Mouse (Mus musculus): ENCODE results near the gene Ercc6. TPM values are rescaled to one million over a fixed set of nuclear protein-coding genes. Genes with fewer than 3 reads are reported as not detected.

Gene Ercc6
- polyA plus RNA-seq, 1 experiment, result 5.9 TPM

DNA sequence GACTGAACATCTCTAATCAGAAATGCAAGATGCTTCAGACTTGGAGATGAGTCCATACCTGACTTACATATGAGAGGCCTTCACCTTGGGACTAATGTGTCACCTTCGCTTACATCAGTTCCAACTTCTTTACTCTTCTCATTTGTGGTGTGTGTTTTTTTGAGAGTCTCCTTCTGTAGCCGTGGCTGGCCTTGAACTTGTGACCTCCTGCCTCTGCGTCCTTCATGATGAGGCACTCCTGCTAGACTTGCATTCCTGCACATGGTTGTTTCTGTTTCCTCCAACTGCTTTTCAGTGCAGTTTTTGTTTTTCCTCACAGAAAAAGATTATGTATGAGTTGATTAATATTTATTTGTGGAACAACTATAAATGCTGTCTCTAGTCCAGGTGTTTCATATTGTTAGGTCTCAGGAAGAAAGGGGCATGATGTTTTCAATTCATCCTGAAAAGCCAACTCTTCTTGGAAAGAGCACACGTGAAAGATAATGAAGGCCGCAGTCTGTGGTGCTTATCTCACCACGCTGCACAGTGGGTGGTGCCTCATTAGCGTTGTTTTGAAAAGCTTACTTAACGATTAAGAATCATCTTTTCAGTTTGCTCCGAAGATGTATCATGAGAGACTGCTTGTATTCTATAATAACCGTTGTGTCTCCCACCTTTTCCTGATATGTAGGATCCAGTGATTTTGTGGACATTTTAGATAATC lies 40.0 kb downstream of the Ercc6 start:
- H3K4me1 ChIP-seq (ENCODE audit: control insufficient read depth, insufficient read depth, low read length), result no peaks in the 10 kb centered on the region
- H3K4me3 ChIP-seq (ENCODE audit: insufficient read depth, low read length), result no peak overlapping the region
- H3K27ac ChIP-seq (ENCODE audit: insufficient read depth, low read depth, low read length), result no peak overlapping the region
- TF ChIP-seq POLR2A (IDR thresholded peaks at IDR 0.05; ENCODE audit: borderline replicate concordance, low read depth, low read length), result no peak
- no peak for TF ChIP-seq CTCF (IDR thresholded peaks at IDR 0.05; ENCODE audit: low read depth, low read length)

DNA sequence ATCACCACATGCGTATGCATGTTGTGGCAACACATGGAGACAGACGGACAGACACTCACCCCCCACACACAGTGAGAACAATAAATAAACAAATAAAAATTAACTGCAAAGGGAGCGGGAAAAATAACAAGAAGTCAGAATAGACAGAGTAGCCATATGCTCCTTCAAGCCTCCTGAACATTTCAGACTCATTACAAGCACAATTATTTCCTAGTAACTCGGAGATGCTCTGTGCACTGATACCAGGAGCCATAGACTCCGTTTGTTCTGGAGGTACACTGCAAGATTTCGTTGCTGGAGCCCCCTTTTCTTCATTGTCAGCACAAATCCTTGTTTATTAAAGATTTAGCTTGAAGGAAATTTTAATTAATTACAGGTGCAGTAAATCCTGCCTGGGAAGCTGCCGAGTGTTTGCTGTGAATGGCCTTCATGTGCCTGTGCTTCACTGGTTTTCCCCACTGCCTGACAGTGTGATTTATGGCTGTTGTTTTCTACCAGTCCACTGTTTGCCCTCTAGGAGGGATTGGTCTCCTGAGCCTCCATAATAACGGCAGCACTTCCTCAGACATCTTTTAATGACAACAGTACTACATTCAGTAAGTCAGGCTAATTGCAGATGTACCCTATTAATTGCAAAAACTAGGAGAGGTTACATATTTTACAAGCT lies 41.7 kb downstream of the Ercc6 start:
- H3K4me1 ChIP-seq (ENCODE audit: control insufficient read depth, insufficient read depth, low read length), result no peaks in the 10 kb centered on the region
- no peak overlapping the region for H3K27ac ChIP-seq (ENCODE audit: insufficient read depth, low read depth, low read length)
- H3K4me3 ChIP-seq (ENCODE audit: insufficient read depth, low read length), result no peak overlapping the region
- TF ChIP-seq POLR2A (IDR thresholded peaks at IDR 0.05; ENCODE audit: borderline replicate concordance, low read depth, low read length), result no peak
- TF ChIP-seq CTCF (IDR thresholded peaks at IDR 0.05; ENCODE audit: low read depth, low read length), result no peak

DNA sequence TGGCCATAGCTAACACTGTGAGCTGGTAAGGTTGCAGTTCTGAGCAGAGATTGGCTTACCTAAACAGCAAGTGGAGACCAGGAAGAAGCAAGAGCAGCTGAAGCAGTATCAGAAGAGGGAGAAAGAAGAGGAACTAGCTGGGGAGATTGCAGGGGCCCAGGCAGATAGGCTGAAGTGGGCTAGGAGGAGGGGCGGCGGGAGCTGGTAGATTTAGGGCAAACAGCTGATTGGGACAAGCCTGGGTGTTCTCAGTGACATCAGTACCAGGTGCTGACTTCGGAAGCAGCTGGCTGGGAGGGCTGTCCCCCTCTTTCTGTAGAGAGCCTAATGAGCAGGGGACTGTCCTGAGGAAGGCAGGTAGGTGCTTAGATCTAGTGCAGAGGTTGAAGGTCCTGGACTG lies 48.1 kb downstream of the Ercc6 start:
- no peak overlapping the region for H3K27ac ChIP-seq (ENCODE audit: insufficient read depth, low read depth, low read length)
- no peak overlapping the region for H3K4me3 ChIP-seq (ENCODE audit: insufficient read depth, low read length)
- TF ChIP-seq POLR2A (IDR thresholded peaks at IDR 0.05; ENCODE audit: borderline replicate concordance, low read depth, low read length) (no peak), CTCF (IDR thresholded peaks at IDR 0.05; ENCODE audit: low read depth, low read length) (no peak)
- no peaks in the 10 kb centered on the region for H3K4me1 ChIP-seq (ENCODE audit: control insufficient read depth, insufficient read depth, low read length)

DNA sequence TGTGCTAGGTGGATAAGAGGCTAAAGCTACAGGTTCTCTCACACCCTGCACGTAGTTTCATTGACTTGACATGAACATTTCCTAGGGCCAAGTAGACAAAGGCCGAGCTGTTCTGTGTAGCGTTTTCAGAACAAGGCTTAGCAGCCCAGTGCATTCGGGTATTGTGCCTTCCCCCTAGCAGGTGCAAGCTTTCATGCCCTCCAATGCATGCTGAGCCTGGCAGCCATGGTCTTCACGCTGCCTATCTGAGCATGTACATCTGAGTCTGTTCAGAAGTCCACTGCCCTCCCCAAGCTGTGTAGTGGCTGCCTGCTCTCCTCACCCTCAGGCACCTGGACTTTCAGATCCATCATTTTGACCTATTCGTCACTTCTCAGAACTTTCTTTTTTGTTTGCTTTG lies 50.3 kb downstream of the Ercc6 start:
- TF ChIP-seq POLR2A (IDR thresholded peaks at IDR 0.05; ENCODE audit: borderline replicate concordance, low read depth, low read length), result no peak
- no peak for TF ChIP-seq CTCF (IDR thresholded peaks at IDR 0.05; ENCODE audit: low read depth, low read length)
- H3K4me1 ChIP-seq (ENCODE audit: control insufficient read depth, insufficient read depth, low read length), result no peaks in the 10 kb centered on the region
- H3K27ac ChIP-seq (ENCODE audit: insufficient read depth, low read depth, low read length), result no peak overlapping the region
- no peak overlapping the region for H3K4me3 ChIP-seq (ENCODE audit: insufficient read depth, low read length)

DNA sequence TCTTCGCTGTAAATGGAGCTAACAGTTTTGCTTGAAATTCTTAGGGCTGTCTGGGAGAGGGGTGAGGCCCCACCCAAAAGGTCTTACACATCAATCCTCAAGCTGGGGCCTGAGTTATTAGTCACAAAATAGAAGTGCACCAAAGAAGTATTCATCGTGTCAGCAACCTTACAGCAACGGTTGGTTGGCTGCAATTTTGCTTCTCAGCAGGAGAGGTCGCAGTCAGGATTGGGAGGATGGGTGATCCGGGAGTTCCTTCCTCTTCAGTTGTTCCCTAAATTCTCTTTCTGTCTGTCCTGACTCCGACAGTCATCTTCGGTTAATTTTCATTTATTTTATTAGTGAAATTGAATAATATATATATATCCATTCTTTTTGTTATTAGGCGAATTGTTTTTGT lies 59.2 kb downstream of the Ercc6 start:
- Histone ChIP-seq H3K27ac (ENCODE audit: insufficient read depth, low read depth, low read length) (no peak overlapping the region), H3K4me3 (ENCODE audit: insufficient read depth, low read length) (no peak overlapping the region), H3K4me1 (ENCODE audit: control insufficient read depth, insufficient read depth, low read length) (no peaks in the 10 kb centered on the region)
- TF ChIP-seq CTCF (IDR thresholded peaks at IDR 0.05; ENCODE audit: low read depth, low read length) (no peak), POLR2A (IDR thresholded peaks at IDR 0.05; ENCODE audit: borderline replicate concordance, low read depth, low read length) (no peak)

DNA sequence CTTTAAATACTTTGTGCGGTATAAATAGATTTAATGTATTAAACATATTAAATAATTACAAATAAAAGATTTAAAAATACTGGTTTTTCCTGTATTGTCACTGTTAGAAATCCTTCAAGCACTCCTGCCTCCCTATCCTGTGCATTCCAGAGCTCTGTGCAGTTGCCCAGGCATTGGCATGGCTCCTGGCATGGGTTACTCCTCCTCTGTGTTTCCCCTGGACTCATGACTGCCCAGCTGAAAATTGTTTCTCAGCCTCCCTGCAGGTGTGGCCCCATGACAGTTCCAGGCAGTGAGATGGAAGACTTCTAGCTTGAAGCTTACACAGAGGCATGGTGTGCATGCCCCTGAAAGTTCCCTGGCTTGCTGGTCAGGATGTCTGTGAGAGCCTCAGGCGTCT lies 65.1 kb downstream of the Ercc6 start:
- TF ChIP-seq CTCF (IDR thresholded peaks at IDR 0.05; ENCODE audit: low read depth, low read length) (no peak), POLR2A (IDR thresholded peaks at IDR 0.05; ENCODE audit: borderline replicate concordance, low read depth, low read length) (no peak)
- Histone ChIP-seq H3K4me3 (ENCODE audit: insufficient read depth, low read length) (no peak overlapping the region), H3K27ac (ENCODE audit: insufficient read depth, low read depth, low read length) (no peak overlapping the region), H3K4me1 (ENCODE audit: control insufficient read depth, insufficient read depth, low read length) (no peaks in the 10 kb centered on the region)

DNA sequence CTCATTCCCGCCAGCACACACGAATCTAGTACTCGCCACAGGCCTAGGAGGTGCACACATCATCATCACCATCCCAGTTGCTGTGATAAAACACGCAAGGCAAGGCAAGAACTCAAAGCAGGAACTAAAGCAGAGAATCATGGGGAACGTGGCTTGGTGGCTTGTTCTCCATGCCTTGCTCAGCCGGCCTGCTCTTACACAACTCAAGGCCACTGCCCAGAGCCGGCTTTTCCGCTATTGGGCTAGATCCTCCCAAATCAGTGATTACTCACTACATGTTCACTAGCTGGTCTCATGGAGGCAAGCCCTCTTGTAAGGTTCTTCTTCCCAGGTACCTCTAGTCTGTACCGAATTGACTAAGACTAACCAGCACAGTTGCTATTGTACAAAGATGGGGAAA lies 70.4 kb downstream of the Ercc6 start:
- no peaks in the 10 kb centered on the region for H3K4me1 ChIP-seq (ENCODE audit: control insufficient read depth, insufficient read depth, low read length)
- no peak overlapping the region for H3K4me3 ChIP-seq (ENCODE audit: insufficient read depth, low read length)
- no peak overlapping the region for H3K27ac ChIP-seq (ENCODE audit: insufficient read depth, low read depth, low read length)
- TF ChIP-seq POLR2A (IDR thresholded peaks at IDR 0.05; ENCODE audit: borderline replicate concordance, low read depth, low read length), result no peak
- TF ChIP-seq CTCF (IDR thresholded peaks at IDR 0.05; ENCODE audit: low read depth, low read length), result no peak

DNA sequence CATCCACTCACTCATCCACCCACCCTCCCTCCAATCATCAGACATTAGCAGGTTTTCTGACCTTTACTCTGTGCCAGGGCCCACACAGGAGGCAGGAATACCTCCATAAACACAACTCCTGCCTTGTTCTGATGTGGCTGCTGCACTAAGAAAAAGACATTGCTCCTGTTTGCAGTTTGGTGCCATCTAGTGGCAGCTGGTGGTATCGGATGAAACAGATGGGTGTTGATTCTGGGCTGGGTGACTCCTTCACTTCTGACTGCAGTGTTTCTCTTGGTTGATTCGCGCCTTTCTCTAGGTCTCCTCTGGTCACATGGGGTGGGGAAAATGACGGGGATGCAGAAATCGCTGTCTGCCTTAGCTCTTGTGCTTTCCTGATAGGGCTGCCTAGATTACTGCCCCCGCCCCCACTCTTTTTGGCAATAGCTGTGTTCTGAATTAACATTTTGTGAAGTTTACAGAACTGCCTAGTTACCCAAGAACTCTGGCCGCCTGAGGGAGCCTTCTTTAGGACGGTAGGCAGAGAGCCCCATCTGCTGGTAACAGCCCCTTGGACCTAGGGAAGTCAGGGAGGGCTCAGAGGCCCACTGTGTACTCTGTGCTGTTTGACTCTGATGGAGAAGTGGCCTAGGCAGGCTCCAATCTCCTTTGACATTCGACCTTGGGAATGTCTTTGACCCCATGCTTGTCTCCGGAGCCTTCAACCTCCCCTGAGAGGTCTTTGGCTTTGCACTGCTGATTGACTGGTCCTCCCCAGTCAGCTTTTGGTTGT lies 73.9 kb downstream of the Ercc6 start:
- TF ChIP-seq CTCF (IDR thresholded peaks at IDR 0.05; ENCODE audit: low read depth, low read length) (peak; percentile 49), POLR2A (IDR thresholded peaks at IDR 0.05; ENCODE audit: borderline replicate concordance, low read depth, low read length) (no peak)
- H3K4me3 ChIP-seq (ENCODE audit: insufficient read depth, low read length), result no peak overlapping the region
- no peak overlapping the region for H3K27ac ChIP-seq (ENCODE audit: insufficient read depth, low read depth, low read length)
- no peaks in the 10 kb centered on the region for H3K4me1 ChIP-seq (ENCODE audit: control insufficient read depth, insufficient read depth, low read length)

DNA sequence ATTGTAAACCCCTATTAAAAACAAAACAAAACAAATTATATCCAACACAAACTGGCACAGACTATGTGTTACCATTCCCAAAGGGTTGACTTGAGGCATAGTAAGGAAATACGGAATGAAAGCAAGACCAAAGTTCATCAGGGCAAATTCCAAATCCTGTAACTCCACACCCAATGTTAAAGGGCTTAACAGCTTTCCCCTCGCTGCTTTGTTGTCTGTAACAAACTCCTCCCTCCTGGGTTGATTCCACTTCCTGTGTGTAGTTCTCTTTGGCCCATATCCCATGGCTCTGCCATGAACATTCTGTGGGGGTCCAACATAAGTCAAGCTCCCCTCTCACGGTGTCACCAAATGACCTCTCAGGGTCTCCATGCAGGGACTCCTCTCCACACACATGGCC lies 77.1 kb downstream of the Ercc6 start:
- Histone ChIP-seq H3K4me1 (ENCODE audit: control insufficient read depth, insufficient read depth, low read length) (no peaks in the 10 kb centered on the region), H3K27ac (ENCODE audit: insufficient read depth, low read depth, low read length) (no peak overlapping the region), H3K4me3 (ENCODE audit: insufficient read depth, low read length) (no peak overlapping the region)
- no peak for TF ChIP-seq POLR2A (IDR thresholded peaks at IDR 0.05; ENCODE audit: borderline replicate concordance, low read depth, low read length)
- no peak for TF ChIP-seq CTCF (IDR thresholded peaks at IDR 0.05; ENCODE audit: low read depth, low read length)
